Mouse (Mus musculus) neutrophil, adult 65 days (primary cell): ENCODE data around the gene Trim38. TPM values are rescaled to one million over a fixed set of nuclear protein-coding genes. Genes with fewer than 3 reads are reported as not detected.

Source experiments
- total RNA-seq: library from RNA; stranded (reverse); gene quantifications from 2 replicates; pipeline ENCODE4 v1.2.4, GENCODE M21; 2023

Trim38 gene
- total RNA-seq = not detected in 2 replicates

GRCm38 (mm10) chr13:23769613-23770012 is at the start of gene Trim38:
Gene Trim38 (plus strand): TSS chr13:23769913.

GRCm38 (mm10) chr13:23738677-23739068 is 31.0 kb upstream of the Trim38 start, which contains the start of gene Hist1h1c:
Gene Hist1h1c (plus strand): TSS chr13:23738808.

DNA sequence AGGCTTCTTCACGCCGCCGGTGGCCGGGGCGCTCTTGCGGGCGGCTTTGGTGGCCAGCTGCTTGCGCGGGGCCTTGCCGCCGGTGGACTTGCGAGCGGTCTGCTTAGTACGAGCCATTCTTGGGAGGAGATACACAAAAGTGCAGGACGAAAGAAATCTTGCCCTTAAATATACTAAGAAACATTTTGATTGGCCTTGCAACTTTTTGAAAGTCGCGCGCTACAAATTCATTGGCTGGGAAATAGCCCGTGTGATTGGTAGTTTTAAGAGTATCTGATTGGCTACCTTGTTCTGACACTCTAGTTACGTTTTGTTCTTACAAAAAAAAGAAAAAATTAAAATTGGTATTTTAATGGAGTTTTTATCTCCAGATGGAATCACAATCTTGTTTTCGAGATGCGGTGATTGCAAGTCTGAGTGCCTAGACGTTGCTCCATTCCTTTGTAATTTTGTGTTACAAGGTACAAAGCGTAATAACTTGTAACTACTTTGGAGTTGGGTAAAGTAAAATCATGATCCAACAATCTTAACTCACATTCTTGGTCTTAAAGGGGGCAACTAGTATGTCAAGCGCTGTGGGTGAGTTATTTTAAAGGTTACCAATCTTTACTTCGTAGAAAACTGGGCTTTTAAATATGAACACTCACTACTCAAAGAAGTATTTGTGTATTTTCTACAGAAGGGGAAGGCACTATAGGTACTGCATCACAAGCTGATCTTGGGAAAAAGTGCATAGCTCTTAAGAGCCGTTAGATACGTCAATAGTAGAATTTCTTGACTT is 24.1 kb upstream of the Trim38 start, which contains the start of gene Hist1h3c:
TSS of gene Hist1h3c (minus strand) at position 222 of the 781 bp plus-strand sequence.

DNA sequence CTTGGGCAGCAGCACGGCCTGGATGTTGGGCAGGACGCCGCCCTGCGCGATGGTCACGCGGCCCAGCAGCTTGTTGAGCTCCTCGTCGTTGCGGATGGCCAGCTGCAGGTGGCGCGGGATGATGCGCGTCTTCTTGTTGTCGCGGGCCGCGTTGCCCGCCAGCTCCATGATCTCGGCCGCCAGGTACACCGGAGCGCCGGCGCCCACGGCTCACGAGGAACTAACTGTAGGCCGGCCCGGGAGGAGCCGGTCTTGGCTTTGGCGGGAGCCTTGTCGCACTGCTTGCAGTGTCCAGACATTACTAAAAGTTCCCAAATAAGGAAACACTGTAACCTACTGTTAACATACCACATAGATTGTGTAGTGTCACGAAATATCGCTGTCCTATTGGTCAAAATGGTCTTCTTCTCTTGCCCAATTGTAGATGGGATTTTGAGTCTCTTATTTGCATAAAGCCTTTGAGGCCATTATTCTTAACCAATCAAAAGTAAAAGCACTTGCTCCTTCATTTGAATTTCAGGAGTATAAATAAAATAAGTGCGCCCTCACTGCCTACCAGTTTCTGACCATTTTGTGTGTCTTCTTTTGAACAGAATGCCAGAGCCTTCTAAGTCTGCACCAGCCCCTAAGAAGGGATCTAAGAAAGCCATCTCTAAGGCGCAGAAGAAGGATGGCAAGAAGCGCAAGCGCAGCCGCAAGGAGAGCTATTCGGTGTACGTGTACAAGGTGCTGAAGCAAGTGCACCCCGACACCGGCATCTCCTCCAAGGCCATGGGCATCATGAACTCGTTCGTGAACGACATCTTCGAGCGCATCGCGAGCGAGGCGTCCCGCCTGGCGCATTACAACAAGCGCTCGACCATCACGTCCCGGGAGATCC is 23.3 kb upstream of the Trim38 start, which contains the start of gene Hist1h2bb:
TSS of gene Hist1h2bb (plus strand) at position 534 of the 880 bp plus-strand sequence.

DNA sequence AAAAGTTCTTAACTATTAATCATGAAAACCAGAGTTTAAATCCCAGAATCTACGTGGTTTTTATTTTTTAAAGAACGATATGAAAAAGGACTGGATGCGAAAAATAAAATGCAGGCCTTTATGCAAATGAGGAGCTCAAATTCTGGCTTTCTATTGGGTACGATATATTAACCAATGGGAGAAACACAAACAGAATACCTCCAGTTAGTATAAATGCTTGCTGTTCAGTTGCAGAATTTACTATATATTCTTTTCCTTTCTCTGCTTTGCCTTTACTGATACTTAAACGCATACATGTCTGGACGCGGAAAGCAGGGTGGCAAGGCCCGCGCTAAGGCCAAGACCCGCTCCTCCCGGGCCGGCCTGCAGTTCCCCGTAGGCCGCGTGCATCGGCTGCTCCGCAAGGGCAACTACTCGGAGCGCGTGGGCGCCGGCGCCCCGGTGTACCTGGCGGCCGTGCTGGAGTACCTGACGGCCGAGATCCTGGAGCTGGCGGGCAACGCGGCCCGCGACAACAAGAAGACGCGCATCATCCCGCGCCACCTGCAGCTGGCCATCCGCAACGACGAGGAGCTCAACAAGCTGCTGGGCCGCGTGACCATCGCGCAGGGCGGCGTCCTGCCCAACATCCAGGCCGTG is 18.8 kb upstream of the Trim38 start, which contains the start of gene Hist1h2ab:
TSS of gene Hist1h2ab (plus strand) at position 288 of the 639 bp plus-strand sequence.

DNA sequence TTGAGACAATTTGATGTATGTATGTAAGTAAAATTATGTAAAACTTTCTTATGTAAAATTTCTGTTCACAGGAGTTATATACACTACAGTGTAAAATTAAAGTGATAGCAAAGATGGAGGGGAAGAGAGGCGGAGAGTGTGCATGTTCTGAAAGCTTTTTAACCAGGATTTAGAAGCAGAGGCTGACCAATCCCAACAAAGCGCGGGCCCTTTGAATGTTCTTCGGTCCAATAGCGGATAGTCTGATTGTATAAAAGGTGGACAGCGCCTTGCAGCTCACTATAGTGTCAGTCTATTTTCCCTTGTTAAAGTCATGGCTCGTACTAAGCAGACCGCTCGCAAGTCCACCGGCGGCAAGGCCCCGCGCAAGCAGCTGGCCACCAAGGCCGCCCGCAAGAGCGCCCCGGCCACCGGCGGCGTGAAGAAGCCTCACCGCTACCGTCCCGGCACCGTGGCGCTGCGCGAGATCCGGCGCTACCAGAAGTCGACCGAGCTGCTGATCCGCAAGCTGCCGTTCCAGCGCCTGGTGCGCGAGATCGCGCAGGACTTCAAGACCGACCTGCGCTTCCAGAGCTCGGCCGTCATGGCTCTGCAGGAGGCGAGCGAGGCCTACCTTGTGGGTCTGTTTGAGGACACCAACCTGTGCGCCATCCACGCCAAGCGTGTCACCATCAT is 17.5 kb upstream of the Trim38 start, which contains the start of gene Hist1h3b:
TSS of gene Hist1h3b (plus strand) at position 201 of the 675 bp plus-strand sequence.

DNA sequence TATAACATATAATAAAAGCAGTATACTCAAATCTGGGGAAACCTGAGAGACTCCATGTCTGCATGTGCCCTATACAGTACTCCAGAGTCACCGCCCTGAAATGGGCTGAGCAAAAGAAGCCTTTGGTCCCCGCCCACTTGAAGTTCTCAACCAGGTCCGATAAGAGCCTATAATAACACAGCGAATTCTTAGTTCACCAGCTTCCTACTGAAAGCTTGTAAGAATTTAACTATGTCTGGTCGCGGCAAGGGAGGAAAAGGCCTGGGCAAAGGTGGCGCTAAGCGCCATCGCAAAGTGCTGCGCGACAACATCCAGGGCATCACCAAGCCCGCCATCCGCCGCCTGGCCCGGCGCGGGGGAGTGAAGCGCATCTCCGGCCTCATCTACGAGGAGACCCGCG is 12.9 kb upstream of the Trim38 start, which contains the start of gene Hist1h4b:
TSS of gene Hist1h4b (plus strand) at position 224 of the 400 bp plus-strand sequence.

DNA sequence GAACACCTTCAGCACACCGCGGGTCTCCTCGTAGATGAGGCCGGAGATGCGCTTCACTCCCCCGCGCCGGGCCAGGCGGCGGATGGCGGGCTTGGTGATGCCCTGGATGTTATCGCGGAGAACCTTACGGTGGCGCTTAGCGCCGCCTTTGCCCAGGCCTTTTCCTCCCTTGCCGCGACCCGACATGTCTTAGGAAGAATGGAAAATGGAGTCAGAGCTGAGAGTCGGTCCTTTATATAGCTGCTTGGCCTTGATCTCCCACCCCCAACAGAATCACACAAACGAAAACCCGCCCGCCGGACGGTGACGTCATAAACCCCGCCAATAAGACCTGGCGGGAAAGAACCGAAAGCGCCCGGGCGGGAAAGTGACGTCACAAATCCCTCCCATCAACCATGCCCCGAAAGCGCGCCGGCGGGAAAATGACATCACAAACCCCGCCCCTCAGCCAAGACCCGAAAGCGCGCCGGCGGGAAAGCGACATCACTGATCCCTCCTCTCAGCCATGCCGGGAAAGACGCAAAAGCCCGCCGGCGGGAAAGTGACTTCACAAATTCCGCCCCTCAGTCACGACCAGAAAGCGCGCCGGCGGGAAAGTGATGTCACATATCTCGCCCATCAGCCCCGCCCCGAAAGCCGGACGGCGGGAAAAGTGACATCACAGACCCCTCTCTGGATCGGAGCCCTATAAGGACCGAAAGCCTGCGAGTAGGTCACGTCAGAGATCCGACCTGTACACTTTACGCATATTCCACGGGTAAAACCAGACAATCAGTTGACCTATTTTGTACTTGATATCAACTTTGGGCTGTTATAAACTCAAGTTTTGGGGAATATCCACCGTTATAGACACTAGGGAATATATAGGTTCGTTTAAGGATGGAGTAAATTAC is 8.5 kb upstream of the Trim38 start, which contains the start of gene Hist1h4a:
TSS of gene Hist1h4a (minus strand) at position 259 of the 893 bp plus-strand sequence.

GRCm38 (mm10) chr13:23761871-23762821 is 7.6 kb upstream of the Trim38 start, which contains the start of gene Hist1h3a:
Gene Hist1h3a (minus strand): TSS chr13:23762386.

GRCm38 (mm10) chr13:23763586-23764323 is 6.0 kb upstream of the Trim38 start, which contains the start of gene Hist1h1a:
Gene Hist1h1a (plus strand): TSS chr13:23763666.

DNA sequence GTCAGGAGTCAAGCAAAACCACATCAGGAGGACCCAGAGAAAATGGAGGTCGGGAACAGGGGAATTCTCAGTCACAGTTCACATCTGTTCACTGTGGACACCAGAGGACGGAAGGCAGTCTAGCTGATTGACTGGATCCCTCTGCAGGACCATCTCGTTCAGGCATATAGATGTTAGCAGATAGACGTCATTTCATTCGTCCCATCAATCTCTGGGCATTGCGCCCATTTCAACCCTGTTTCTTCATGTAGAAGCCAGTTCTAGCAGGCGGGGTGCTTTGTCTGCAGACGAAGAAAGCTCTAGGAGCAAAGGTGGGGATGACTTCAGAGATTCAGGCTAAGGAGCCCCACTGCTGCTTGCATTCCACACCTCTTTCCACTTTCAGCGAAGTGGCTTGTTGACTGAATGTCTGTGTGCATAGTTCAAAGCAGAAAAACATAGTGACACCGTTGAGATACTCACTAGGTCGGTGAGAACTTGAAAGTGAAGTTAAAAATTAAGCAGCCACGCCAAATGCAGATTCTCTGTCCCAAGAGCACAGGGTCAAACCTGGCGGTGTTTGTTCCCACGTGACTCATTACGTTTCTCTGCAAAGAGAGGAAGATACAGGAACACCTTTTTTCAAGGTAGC is 36.8 kb downstream of the Trim38 start, which contains the start of gene Slc17a2:
TSS of gene Slc17a2 (plus strand) at position 572 of the 631 bp plus-strand sequence.

DNA sequence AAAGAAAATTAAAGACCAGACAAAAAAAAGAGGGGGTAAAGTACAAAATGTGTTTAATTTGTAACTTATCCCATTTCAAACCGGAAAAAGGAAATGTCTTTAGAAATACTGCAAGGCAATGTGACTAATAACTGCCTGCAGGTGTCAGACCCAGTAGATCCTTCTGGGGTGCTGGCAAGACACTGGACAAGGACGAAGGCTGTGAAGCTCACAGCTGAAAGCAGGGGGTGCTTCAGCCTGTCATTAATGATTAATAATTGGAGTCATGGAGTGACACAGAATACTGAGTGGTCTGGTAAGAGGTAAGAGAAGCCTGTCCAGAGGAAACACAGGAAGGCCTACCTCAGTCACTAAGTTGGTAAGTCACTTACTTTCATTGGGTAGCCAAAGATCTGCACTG is 69.6 kb downstream of the Trim38 start, which contains the start of gene Slc17a3:
TSS of gene Slc17a3 (plus strand) at position 127 of the 400 bp plus-strand sequence.

Other genes starting within 250 kb of the Trim38 start
- 492 and 1,085 TPM in 2 replicates for gene Hist1h4h, start 238.9 kb upstream of the Trim38 start, total RNA-seq
- gene Hist1h2af, start 236.0 kb upstream of the Trim38 start, total RNA-seq = 675 and 802 TPM in 2 replicates
- gene Hist1h3g, start 234.5 kb upstream of the Trim38 start, total RNA-seq = 96.3 and 179 TPM in 2 replicates
- 54.8 and 79.6 TPM in 2 replicates for gene Hist1h2bh, start 226.5 kb upstream of the Trim38 start, total RNA-seq
- gene Hist1h3f, start 225.9 kb upstream of the Trim38 start, total RNA-seq = 164 and 316 TPM in 2 replicates
- 1,320 and 1,633 TPM in 2 replicates for gene Hist1h4f, start 218.3 kb upstream of the Trim38 start, total RNA-seq
- 65.0 and 74.8 TPM in 2 replicates for gene Hist1h1d, start 216.7 kb upstream of the Trim38 start, total RNA-seq
- gene Hist1h3e, start 207.5 kb upstream of the Trim38 start, total RNA-seq = 389 and 653 TPM in 2 replicates
- gene Hist1h2ae, start 198.7 kb upstream of the Trim38 start, total RNA-seq = 112 and 128 TPM in 2 replicates
- 877 and 1,185 TPM in 2 replicates for gene Hist1h2bg, start 198.5 kb upstream of the Trim38 start, total RNA-seq
- gene Hist1h2bf, start 195.7 kb upstream of the Trim38 start, total RNA-seq = 501 and 811 TPM in 2 replicates
- 41.5 and 76.0 TPM in 2 replicates for gene Hist1h2ad, start 195.5 kb upstream of the Trim38 start, total RNA-seq
- gene Hist1h3d, start 194.2 kb upstream of the Trim38 start, total RNA-seq = 49.0 and 98.9 TPM in 2 replicates
- 447 and 512 TPM in 2 replicates for gene Hist1h4d, start 188.3 kb upstream of the Trim38 start, total RNA-seq
- 59.1 and 80.7 TPM in 2 replicates for gene Hist1h2be, start 148.8 kb upstream of the Trim38 start, total RNA-seq
- gene Hist1h1e, start 147.4 kb upstream of the Trim38 start, total RNA-seq = 628 and 671 TPM in 2 replicates
- 21.4 and 34.7 TPM in 2 replicates for gene Hist1h2ac, start 86.0 kb upstream of the Trim38 start, total RNA-seq
- 85.6 and 87.8 TPM in 2 replicates for gene Hist1h2bc, start 85.7 kb upstream of the Trim38 start, total RNA-seq
- 0.75 TPM in 1 of 2 replicates, not detected in the other for gene Hist1h1t, start 74.1 kb upstream of the Trim38 start, total RNA-seq
- gene Hist1h4c, start 71.5 kb upstream of the Trim38 start, total RNA-seq = 147 and 286 TPM in 2 replicates
- 2.0 and 2.2 TPM in 2 replicates for gene Hfe, start 59.1 kb upstream of the Trim38 start, total RNA-seq
- 1,418 and 1,573 TPM in 2 replicates for gene Hist1h1c, start 31.1 kb upstream of the Trim38 start, total RNA-seq
- gene Hist1h3c, start 24.3 kb upstream of the Trim38 start, total RNA-seq = 379 and 485 TPM in 2 replicates
- 566 and 573 TPM in 2 replicates for gene Hist1h2bb, start 23.2 kb upstream of the Trim38 start, total RNA-seq
- gene Hist1h2ab, start 18.8 kb upstream of the Trim38 start, total RNA-seq = 470 and 881 TPM in 2 replicates
- 584 and 951 TPM in 2 replicates for gene Hist1h3b, start 17.6 kb upstream of the Trim38 start, total RNA-seq
- 196 and 310 TPM in 2 replicates for gene Hist1h4b, start 12.9 kb upstream of the Trim38 start, total RNA-seq
- 278 and 356 TPM in 2 replicates for gene Hist1h4a, start 8.7 kb upstream of the Trim38 start, total RNA-seq
- 546 and 576 TPM in 2 replicates for gene Hist1h3a, start 7.5 kb upstream of the Trim38 start, total RNA-seq
- 193 and 241 TPM in 2 replicates for gene Hist1h1a, start 6.2 kb upstream of the Trim38 start, total RNA-seq
- not detected in 2 replicates for gene Slc17a2, start 37.1 kb downstream of the Trim38 start, total RNA-seq
- gene Slc17a3, start 69.5 kb downstream of the Trim38 start, total RNA-seq = not detected in 2 replicates
- gene Slc17a1, start 97.8 kb downstream of the Trim38 start, total RNA-seq = not detected in 2 replicates
- gene Slc17a4, start 145.1 kb downstream of the Trim38 start, total RNA-seq = not detected in 2 replicates
- gene Hist1h2ba, start 164.2 kb downstream of the Trim38 start, total RNA-seq = not detected in 2 replicates
- not detected in 2 replicates for gene Hist1h2aa, start 164.5 kb downstream of the Trim38 start, total RNA-seq
- not detected in 2 replicates for gene Scgn, start 221.3 kb downstream of the Trim38 start, total RNA-seq